Mouse (Mus musculus): Measurements from ENCODE around the gene Lmntd1.

Lmntd1 gene

GRCm38 (mm10) chr6:145499574-145500546 lies 114.3 kb downstream of the Lmntd1 start:
- in situ Hi-C loops (cut with MboI; ENCODE audit: unreplicated experiment in 2 of 2), result no loop called here

GRCm38 (mm10) chr6:145495731-145496130 lies 118.4 kb downstream of the Lmntd1 start:
- in situ Hi-C loops (cut with MboI; ENCODE audit: unreplicated experiment in 2 of 2), result no loop called here

- in situ Hi-C loops (cut with MboI; ENCODE audit: unreplicated experiment in 2 of 2), result no loop called here
Observed at GRCm38 (mm10) chr6:145488251-145488650, 125.9 kb downstream of the Lmntd1 start.

GRCm38 (mm10) chr6:145485986-145486605 lies 128.0 kb downstream of the Lmntd1 start:
- in situ Hi-C loops (cut with MboI; ENCODE audit: unreplicated experiment in 2 of 2), result no loop called here

GRCm38 (mm10) chr6:145483318-145483674 lies 130.8 kb downstream of the Lmntd1 start:
- in situ Hi-C loops (cut with MboI; ENCODE audit: unreplicated experiment in 2 of 2), result no loop called here

DNA sequence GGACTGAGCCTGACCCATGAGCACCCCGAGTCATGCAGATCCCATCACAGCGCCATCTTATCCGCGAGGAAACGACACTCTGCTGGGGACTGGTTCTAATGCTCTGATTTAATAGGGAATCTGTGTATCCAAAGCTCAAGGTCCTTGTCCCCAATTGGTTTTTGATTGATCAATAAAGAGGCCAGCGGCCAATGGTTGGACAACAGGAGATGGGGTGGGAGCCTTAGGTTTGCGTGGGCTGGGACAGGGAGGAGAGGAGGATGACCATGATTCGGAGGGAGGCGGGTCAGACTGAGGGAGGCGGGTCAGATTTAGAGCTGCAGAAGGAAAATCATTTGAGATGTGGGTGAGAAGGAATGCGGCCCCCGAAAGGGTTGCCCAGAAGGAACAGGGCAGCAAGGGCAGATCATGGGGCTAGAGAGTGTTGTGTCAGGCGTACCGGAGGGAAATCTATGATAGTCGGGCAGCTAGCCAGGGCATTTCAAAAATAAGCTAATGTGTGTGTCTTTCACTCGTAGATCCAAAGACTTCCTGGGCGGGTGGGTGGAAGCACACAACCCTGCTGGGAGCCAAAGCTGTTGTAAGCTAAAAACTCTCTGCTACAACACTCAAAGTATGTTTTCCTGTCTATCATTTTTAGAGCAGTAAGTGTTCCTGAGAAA lies 131.3 kb downstream of the Lmntd1 start:
- in situ Hi-C loops (cut with MboI; ENCODE audit: unreplicated experiment in 2 of 2), result no loop called here

DNA sequence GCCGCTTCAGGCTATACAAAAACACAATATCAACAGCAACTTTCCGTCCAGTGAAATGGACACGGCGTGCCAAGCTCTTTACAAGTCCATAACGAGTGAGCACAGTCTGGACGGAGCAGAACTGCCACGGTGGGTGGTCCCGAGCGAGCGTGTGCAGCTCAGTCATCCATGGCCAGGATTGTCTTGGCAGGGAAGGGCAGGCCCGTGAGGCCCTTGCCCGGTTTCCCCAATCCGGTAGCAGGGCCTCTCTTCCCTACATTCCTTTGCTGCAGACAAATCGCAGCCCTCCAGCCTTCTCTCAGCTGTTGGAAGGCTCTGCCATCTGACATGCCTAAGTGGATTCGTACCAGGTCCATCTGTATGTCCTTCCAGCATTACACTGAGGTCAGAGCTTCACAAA lies 132.2 kb downstream of the Lmntd1 start:
- in situ Hi-C loops (cut with MboI; ENCODE audit: unreplicated experiment in 2 of 2), result no loop called here

DNA sequence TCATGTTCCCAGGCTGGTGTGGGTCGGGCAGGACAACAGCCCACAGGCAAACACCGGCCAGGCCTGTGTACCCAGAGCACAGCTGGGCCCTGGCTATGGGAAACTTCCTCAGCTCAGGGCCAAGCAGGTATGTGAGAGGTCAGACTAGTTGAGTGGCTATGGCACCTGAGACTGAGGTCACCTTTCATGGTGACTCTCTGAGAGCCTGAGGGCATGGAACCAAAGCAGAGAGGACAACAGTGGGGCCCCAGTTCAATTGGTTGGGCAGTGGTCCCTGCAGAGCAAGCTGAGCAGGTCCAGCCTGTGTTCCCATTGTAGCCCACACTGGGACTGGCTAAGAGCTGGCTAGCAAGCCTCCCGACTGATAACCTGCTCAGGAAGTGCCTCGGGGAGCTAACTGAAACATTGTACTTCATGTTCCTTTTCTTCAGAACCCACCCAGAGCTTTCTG lies 135.3 kb downstream of the Lmntd1 start:
- in situ Hi-C loops (cut with MboI; ENCODE audit: unreplicated experiment in 2 of 2), result no loop called here

GRCm38 (mm10) chr6:145477367-145477905 lies 136.7 kb downstream of the Lmntd1 start:
- in situ Hi-C loops (cut with MboI; ENCODE audit: unreplicated experiment in 2 of 2), result no loop called here

GRCm38 (mm10) chr6:145471638-145472247 lies 142.4 kb downstream of the Lmntd1 start:
- in situ Hi-C loops (cut with MboI; ENCODE audit: unreplicated experiment in 2 of 2), result no loop called here

DNA sequence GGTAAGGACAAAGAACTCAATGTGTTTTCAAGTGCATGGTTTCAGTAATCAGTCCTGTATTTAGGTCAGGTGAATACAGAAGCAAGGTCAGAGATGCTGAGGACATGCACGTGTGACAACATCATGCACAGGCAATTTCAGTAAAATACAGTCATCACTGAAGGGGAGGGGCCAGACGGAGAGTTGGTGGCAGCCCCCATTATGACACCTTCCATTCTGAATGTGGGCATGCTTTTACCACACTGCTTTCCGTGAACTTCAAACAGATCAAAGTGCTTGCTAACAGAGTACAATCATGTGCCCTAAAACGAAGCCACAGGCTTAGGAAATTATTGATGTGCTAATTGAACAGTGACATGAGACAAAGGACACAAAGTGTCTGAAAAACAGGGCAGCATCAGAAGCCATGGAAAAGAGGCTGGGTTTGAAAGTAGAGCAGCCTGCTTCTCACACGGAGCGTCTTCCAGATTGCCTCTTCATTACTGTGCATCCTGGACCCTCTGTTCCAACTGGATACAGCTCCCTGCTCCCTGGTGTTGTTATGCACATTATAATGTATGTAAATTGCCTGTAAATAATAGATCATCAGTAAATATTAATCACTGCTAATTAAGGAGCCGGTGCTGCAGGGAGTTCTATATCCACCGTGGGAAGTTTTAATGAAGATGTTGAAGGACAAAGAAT lies 144.7 kb downstream of the Lmntd1 start:
- in situ Hi-C loops (cut with MboI; ENCODE audit: unreplicated experiment in 2 of 2), result no loop called here

DNA sequence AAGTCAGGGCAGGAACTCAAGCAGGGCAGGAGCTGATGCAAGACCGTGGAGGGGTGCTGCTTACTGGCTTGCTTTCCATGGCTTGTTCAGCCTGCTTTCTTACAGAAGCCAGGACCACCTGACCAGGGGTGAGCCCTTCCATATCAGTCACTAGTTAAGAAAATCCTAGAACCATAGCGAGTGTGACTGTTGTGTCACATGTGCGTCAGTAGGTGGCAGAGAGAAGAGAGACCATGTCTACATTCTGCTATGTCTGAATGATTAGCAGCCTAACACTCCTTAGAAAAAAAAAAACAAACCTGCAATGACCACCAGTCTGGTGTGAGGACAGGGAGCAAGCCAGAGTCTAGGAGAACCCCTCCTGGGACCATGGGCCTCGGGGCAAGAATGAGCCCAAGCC lies 150.1 kb downstream of the Lmntd1 start:
- in situ Hi-C loops (cut with MboI; ENCODE audit: unreplicated experiment in 2 of 2), result no loop called here

- in situ Hi-C loops (cut with MboI; ENCODE audit: unreplicated experiment in 2 of 2), result no loop called here
Observed at GRCm38 (mm10) chr6:145462677-145463245, 151.4 kb downstream of the Lmntd1 start.

- in situ Hi-C loops (cut with MboI; ENCODE audit: unreplicated experiment in 2 of 2), result no loop called here
Observed at GRCm38 (mm10) chr6:145457066-145457465, 157.1 kb downstream of the Lmntd1 start.

- in situ Hi-C loops (cut with MboI; ENCODE audit: unreplicated experiment in 2 of 2), result no loop called here
Observed at GRCm38 (mm10) chr6:145450628-145451403, 163.3 kb downstream of the Lmntd1 start.

GRCm38 (mm10) chr6:145448361-145448760 lies 165.8 kb downstream of the Lmntd1 start:
- in situ Hi-C loops (cut with MboI; ENCODE audit: unreplicated experiment in 2 of 2), result no loop called here

DNA sequence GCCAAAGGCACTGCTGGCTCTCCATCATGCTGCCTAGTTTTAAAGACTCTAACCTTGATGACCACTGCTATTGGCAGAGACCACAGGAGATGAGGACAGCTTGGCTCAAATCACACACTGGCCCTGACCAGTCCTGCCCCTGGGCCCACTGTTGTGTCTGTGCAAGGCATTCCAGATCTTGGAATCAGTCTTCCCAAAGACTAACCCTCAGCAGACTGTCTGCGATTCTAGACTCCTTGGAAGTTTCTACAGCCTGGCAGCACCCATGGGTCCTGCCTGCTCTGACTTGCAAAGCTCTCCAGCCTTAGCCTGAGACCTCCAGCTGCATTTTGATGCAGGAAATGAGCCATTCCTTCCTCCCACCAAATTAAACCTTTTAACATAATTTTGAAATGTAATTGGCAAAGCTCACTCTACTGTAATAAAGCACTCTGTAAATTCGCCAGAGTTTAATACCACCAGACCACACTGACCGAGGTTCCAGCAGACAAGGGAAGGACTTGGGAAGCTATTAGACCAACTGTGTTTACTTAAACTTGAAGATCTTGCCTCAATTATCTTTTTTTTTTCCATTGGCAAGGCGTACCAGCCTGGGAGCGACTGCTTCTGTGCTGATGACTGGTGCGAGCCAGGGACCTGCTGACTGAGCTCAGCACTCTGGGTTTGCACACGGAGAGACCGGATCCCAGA lies 168.2 kb downstream of the Lmntd1 start:
- in situ Hi-C loops (cut with MboI; ENCODE audit: unreplicated experiment in 2 of 2), result no loop called here

DNA sequence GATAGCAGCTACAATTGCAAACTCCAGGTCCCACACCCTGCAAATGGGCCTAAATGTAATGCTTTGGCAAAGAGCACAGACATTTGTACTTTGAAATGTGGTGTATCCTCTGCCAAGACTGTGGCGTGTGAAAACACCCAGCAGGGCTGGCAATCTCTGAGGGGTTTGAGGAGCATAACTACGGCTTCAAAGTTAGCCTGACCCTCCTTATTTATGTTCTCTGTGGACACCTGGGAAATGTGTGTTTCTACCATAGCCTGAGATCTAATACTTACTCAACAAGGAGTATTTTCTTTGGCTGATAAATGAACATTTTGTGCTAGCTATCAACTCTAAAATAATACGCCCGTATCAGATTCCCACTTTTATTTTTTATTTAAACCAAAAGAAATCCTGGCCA lies 168.7 kb downstream of the Lmntd1 start:
- in situ Hi-C loops (cut with MboI; ENCODE audit: unreplicated experiment in 2 of 2), result no loop called here

All from v-Abl transformed pro-B cells (cell line).